Mouse (Mus musculus): ENCODE data around the gene 6030458C11Rik. TPM values are rescaled to one million over a fixed set of nuclear protein-coding genes. Genes with fewer than 3 reads are reported as not detected.
"Not testable (repeated sequence)": the region's sequence is repeated elsewhere in the genome, so short reads cannot be mapped to it uniquely, and the experiment has no call there.

Gene 6030458C11Rik
- polyA plus RNA-seq, 1 experiment from 2014 or later, result 39.9 TPM

DNA sequence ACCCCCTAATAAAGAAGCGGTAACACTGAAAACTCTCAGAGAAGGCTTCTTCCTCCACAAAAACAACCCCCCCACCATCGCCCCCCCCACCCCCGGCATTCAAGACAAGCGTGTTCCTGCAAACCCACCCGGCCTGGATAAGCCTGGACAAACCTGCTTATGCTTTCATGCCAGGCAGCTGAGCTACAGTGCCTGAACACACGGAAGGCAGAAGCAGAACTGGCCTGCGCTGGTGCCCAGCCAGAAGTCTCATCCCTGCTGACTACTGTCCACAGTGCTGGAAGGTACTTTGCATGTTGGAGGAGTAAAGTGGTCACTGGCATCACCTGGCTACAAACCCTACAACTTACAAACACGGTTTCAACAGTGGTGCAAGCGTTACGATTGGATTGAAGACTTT lies 17.4 kb downstream of the 6030458C11Rik start:
- Histone ChIP-seq H3K9ac (no peak overlapping the region), H3K36me3 (peaks cover 49% of the 10 kb centered on the region), H3K27me3 (no peaks in the 10 kb centered on the region), H3K4me2 (replicated peaks) (no peak overlapping the region), H3K27ac (no peak overlapping the region), H3K4me3 (no peak overlapping the region), H3K4me1 (no peaks in the 10 kb centered on the region), H3K9me3 (replicated peaks) (no peaks in the 10 kb centered on the region)
- 96% methylated on average over 10 of the region's 10 CpGs for WGBS
- ATAC-seq (ENCODE audit: low FRiP score), result no peak

DNA sequence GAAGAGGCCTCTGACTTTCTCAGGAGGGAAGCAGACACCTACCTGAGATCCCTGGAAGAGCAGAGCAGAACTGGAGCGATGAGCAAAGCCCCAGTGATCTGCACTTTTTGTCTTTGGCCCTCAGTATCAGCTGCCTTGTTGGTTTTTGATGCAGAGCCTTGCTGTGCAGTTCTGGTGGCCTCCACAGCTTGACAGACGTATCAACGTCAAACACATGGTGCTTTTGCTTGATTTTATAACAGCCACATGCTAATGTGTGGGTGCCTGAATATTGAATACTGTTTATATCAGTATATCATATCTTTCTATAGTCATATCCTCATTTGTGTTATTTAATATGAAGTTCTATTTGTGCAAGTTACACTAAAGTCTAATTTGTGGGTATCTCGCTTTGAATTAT lies 19.4 kb downstream of the 6030458C11Rik start:
- H3K4me3 ChIP-seq, result no peak overlapping the region
- WGBS, result 83% methylated on average over 4 of the region's 4 CpGs
- ATAC-seq (ENCODE audit: low FRiP score), result no peak
- no peak overlapping the region for H3K9ac ChIP-seq
- H3K27me3 ChIP-seq, result no peaks in the 10 kb centered on the region
- H3K4me1 ChIP-seq, result no peaks in the 10 kb centered on the region
- no peaks in the 10 kb centered on the region for H3K9me3 ChIP-seq (replicated peaks)
- peaks cover 29% of the 10 kb centered on the region for H3K36me3 ChIP-seq
- H3K4me2 ChIP-seq (replicated peaks), result no peak overlapping the region
- no peak overlapping the region for H3K27ac ChIP-seq

DNA sequence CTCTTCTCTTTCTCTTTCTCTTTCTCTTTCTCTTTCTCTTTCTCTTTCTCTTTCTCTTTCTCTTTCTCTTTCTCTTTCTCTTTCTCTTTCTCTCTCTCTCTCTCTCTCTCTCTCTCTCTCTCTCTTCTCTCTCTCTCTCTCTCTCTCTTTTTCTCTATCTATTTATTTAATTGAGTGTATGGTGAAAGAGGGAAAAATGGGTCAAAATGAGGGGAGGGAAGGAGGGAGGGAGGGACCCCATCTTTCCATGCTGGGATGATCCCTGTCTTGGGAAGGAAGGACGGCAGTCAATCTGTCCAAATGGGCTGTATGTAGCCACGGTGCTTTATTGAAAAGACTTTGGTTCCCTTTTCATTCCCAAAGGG lies 23.3 kb downstream of the 6030458C11Rik start:
- H3K4me2 ChIP-seq (replicated peaks); H3K36me3 ChIP-seq; ATAC-seq (ENCODE audit: low FRiP score): not testable (repeated sequence)

DNA sequence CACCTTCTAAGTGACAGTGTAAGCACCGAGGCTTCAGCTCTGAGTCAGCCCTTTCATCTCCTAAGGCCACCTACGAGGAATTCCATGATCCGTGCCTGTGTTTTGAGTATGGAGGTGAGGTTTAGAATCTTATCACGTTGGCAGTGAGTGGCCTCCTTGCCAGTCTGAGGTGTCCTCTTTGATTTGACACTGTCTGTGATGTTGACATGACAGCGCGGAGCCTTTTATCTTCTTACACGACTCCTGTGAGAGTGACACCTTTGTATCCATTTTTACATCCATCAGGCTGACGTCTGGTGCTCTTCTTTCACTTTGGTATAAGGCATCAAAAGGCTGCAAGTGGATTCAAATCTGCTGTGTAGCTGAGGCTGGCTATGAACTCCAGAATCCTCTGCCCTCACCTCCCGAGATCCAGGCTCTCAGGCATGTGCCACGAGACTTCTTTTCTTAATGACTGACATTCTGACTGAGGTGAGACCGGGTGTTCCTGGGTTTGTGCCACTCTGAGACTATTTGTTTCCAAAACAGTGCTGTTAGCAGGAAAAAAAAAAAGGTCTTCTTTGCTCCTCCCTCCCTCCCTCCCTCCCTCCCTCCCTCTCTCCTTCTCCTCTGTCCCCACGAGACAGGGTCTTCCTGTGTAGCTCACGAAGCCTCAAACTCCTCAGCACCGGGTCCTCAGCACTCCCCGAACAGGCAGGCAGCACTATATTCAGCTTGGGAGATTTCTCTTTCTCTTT lies 23.9 kb downstream of the 6030458C11Rik start:
- Histone ChIP-seq H3K36me3 (no peaks in the 10 kb centered on the region), H3K9me3 (replicated peaks) (no peaks in the 10 kb centered on the region), H3K4me2 (replicated peaks) (no peak overlapping the region), H3K27me3 (no peaks in the 10 kb centered on the region), H3K4me3 (no peak overlapping the region), H3K9ac (no peak overlapping the region), H3K4me1 (no peaks in the 10 kb centered on the region), H3K27ac (no peak overlapping the region)
- ATAC-seq (ENCODE audit: low FRiP score), result no peak
- WGBS, result 56% methylated on average over 15 of the region's 15 CpGs

More for the DNA sequence above, 23.3 kb downstream of the 6030458C11Rik start:
- H3K9ac ChIP-seq; H3K9me3 ChIP-seq (replicated peaks); H3K27me3 ChIP-seq; H3K4me3 ChIP-seq; H3K4me1 ChIP-seq; H3K27ac ChIP-seq: not testable (repeated sequence)
- WGBS, result 85% methylated on average over 2 of the region's 2 CpGs

DNA sequence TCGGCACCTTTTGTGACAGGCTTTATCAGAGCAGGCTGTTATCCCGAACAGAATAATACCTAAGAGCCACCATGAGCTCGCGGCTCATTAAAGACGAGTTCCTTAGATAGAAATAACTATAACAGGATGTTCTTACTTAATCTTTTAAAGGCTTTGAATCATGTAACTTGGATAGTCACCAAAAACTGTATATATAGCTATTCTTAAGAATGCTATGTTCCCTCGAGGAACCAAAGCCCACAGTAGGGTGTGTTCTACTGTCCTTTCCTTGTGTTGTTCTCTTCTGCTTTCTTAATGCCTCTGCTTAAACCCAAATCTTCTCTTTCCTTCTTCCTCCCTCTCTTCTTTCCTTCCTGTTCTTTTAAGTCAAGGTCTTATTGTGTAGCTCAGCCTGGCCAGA lies 26.4 kb downstream of the 6030458C11Rik start:
- H3K4me3 ChIP-seq, result no peak overlapping the region
- ATAC-seq (ENCODE audit: low FRiP score), result no peak
- WGBS, result 84% methylated on average over 6 of the region's 6 CpGs

DNA sequence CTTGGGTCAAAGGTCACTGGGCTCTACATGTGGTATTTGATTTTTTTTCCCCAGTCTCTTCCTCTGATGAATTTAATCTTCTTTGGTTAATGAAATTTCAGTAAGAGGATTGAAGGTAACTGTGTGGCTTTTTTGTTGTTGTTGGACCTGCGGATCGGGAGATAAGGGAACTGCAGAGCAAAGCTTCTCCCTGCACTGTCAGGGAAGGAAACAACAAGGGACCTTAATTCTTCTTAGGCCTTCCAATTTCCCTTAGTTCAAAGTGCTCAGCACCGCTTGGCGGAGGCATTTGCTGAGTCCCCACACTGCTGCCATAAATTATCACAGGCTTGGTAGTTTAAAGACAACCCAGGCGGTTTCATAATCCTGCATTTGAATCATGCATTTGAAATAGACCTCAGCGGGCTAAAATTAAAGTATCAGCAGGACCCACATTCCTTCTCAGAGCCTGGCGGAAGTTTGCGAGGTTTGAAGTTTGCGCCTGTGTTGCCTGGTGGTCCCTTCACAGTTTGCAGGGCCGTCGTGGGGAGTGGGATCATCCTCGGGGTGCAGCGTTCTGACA lies 28.5 kb downstream of the 6030458C11Rik start:
- no peak overlapping the region for H3K27ac ChIP-seq
- 54% methylated on average over 13 of the region's 13 CpGs for WGBS

More for the DNA sequence above, 26.4 kb downstream of the 6030458C11Rik start:
- H3K9me3 ChIP-seq (replicated peaks), result no peaks in the 10 kb centered on the region
- H3K4me2 ChIP-seq (replicated peaks), result no peak overlapping the region
- no peaks in the 10 kb centered on the region for H3K27me3 ChIP-seq
- no peaks in the 10 kb centered on the region for H3K4me1 ChIP-seq
- H3K36me3 ChIP-seq, result no peaks in the 10 kb centered on the region
- H3K9ac ChIP-seq, result no peak overlapping the region
- no peak overlapping the region for H3K27ac ChIP-seq

DNA sequence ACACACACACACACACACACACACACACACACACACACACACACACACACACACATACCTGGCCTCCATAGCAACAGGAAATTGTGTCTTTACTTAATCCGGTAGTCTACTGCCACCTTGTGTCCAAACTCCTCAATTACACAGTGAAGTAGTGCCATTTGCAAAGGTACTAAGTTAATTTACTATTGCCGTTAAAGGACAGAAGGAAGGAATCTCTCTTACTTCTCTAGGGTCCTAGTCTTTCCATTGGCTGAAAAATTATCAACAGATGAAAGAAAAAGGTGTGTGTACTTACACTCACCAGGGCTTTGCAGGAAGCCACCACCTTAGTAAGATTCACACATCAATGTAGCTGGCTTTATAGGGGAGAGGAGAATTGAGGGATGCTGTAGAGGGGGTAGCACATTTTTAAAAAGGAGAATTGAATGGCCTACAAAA lies 29.0 kb downstream of the 6030458C11Rik start:
- Histone ChIP-seq H3K4me3 (no peak overlapping the region), H3K36me3 (no peaks in the 10 kb centered on the region), H3K27me3 (no peaks in the 10 kb centered on the region), H3K9ac (no peak overlapping the region), H3K27ac (no peak overlapping the region), H3K4me1 (no peaks in the 10 kb centered on the region), H3K9me3 (replicated peaks) (no peaks in the 10 kb centered on the region), H3K4me2 (replicated peaks) (no peak overlapping the region)
- no peak for ATAC-seq (ENCODE audit: low FRiP score)
- WGBS, result 5% methylated on average over 2 of the region's 2 CpGs

More for the DNA sequence above, 28.5 kb downstream of the 6030458C11Rik start:
- no peak overlapping the region for H3K4me3 ChIP-seq
- no peaks in the 10 kb centered on the region for H3K36me3 ChIP-seq
- no peak overlapping the region for H3K4me2 ChIP-seq (replicated peaks)
- no peaks in the 10 kb centered on the region for H3K27me3 ChIP-seq
- H3K4me1 ChIP-seq, result no peaks in the 10 kb centered on the region
- H3K9ac ChIP-seq, result no peak overlapping the region
- H3K9me3 ChIP-seq (replicated peaks), result no peaks in the 10 kb centered on the region
- ATAC-seq (ENCODE audit: low FRiP score), result no peak

DNA sequence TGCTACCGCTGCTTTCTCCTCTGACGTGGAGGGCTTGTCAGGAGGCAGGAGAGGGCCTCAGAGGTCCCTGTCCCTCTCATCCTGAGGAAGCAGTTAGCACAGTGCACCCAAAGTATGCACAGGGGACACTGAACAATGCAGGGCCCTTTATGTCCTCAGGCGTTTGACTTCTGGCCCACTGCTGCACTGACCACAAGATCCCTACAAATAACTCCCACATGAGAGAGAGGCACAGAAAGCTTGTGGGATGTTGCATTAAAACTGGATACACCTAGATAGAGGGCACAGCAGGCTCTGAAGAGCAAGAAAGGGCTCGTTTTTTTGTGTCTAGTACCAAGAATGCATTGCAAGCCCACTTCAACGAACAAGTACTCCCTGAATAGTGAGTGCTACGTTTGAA lies 30.1 kb downstream of the 6030458C11Rik start:
- Histone ChIP-seq H3K9ac (no peak overlapping the region), H3K4me2 (replicated peaks) (no peak overlapping the region), H3K27ac (no peak overlapping the region), H3K9me3 (replicated peaks) (no peaks in the 10 kb centered on the region), H3K27me3 (no peaks in the 10 kb centered on the region), H3K4me1 (peaks cover 4% of the 10 kb centered on the region; the same call in 1 of the 2 replicates), H3K36me3 (no peaks in the 10 kb centered on the region), H3K4me3 (no peak overlapping the region)
- WGBS, result 62% methylated on average over 6 of the region's 6 CpGs
- ATAC-seq (ENCODE audit: low FRiP score), result no peak

DNA sequence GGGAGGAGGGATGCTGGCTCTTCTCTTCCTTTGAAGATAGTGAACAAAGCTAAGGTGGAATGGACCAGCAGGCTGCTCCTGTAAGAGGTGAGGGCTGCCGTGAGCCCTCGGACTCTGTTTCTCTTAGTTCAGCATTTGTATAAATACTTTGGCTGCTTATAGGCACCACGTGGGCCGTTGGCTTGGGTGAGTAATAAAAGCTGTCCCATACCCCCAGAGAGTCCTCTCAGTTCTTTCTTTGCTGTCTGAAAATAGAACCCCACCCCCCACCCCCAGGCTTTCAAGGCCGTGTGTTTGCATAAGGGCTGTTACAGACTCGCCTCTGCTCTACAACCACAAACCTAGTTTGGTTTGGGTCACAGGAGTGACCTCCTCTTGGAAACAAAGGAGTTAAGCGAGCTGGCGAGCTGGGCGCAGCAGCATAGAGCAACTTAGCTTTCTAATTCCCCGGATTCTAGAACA lies 35.0 kb downstream of the 6030458C11Rik start:
- 22% methylated on average over 10 of the region's 10 CpGs for WGBS
- Histone ChIP-seq H3K9me3 (replicated peaks) (no peaks in the 10 kb centered on the region), H3K4me1 (peaks cover 4% of the 10 kb centered on the region; the same call in 1 of the 2 replicates), H3K36me3 (no peaks in the 10 kb centered on the region), H3K27me3 (no peaks in the 10 kb centered on the region), H3K4me3 (no peak overlapping the region), H3K9ac (no peak overlapping the region), H3K27ac (no peak overlapping the region), H3K4me2 (replicated peaks) (no peak overlapping the region)
- no peak for ATAC-seq (ENCODE audit: low FRiP score)

DNA sequence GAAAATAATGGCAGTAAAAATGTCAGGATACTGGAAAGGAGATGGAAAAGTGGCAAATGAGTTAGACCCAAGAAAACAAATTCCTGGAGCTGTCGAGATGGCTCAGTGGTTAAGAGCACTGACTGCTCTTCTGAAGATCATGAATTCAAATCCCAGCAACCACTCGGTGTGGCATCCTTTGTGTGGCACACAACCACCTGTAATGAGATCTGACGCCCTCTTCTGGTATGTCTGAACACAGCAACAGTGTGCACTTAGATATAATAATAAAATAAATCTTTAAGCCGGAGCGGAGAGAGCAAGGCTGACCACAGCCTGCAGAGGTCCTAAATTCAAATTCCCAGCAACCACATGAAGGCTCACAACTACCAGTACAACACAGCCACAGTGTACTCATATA lies 35.9 kb downstream of the 6030458C11Rik start:
- Histone ChIP-seq H3K36me3 (no peaks in the 10 kb centered on the region), H3K4me3 (no peak overlapping the region), H3K27ac (no peak overlapping the region), H3K4me1 (peaks cover 4% of the 10 kb centered on the region; the same call in 1 of the 2 replicates), H3K27me3 (no peaks in the 10 kb centered on the region), H3K9ac (no peak overlapping the region), H3K4me2 (replicated peaks) (no peak overlapping the region), H3K9me3 (replicated peaks) (no peaks in the 10 kb centered on the region)
- ATAC-seq (ENCODE audit: low FRiP score), result no peak
- WGBS, result 85% methylated on average over 5 of the region's 5 CpGs

DNA sequence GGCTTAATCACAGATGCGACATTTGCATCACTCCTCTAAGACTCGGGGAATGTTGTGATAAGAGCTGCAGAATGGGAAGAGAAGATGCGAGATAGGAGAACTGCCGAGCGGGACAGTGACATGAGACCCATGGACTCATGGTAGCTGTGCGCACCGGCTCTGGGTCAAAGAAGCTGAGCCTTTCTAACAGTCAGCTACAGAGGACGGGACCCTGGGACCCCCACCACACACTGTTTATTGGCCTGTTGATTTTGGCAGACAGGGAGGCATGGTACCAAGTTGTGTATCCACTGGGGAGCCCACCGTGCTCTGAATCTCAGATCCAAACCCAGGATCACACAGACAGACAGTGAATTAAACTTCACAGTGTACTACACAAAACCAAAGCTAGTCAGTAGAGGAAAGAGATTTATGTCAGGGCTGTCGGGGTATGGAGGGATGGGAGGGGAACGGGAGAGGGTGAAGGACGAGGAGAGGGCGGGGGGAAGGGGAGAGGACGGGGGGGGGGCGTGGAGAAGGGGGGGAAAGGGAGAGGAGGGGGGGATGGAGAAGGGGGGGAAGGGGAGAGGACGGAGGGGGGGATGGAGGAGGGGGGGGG lies 42.6 kb downstream of the 6030458C11Rik start:
- H3K4me3 ChIP-seq, result no peak overlapping the region
- H3K27ac ChIP-seq, result no peak overlapping the region
- H3K9ac ChIP-seq, result no peak overlapping the region
- no peak overlapping the region for H3K4me2 ChIP-seq (replicated peaks)
- no peaks in the 10 kb centered on the region for H3K9me3 ChIP-seq (replicated peaks)
- WGBS, result 81% methylated on average over 12 of the region's 16 CpGs
- no peak for ATAC-seq (ENCODE audit: low FRiP score)
- H3K36me3 ChIP-seq, result no peaks in the 10 kb centered on the region
- H3K4me1 ChIP-seq, result no peaks in the 10 kb centered on the region
- H3K27me3 ChIP-seq, result no peaks in the 10 kb centered on the region

DNA sequence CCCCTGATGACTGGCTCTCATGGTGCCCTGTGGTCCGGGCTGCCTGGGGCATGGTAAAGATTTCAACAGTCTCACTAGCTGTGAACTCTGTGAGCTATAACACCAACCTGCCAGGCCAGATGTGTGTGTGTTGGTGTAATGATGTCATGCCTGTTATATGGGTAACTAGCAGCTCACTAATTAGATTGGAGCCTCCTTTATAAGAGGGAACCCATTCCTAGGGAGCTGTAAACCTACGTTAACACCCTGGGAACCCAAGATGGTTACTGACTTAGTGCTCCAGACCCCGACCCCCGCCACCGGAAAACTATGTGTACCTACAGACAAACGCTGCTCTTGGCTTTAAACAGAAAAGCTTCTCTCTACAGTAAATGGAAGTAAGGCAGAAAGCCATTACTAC lies 43.2 kb downstream of the 6030458C11Rik start:
- H3K4me2 ChIP-seq (replicated peaks), result no peak overlapping the region
- H3K4me3 ChIP-seq, result no peak overlapping the region
- 86% methylated on average over 6 of the region's 6 CpGs for WGBS
- H3K9me3 ChIP-seq (replicated peaks), result 0 out of 2 replicates have a peak, but pooled peaks cover 3% of the 10 kb centered on the region
- H3K4me1 ChIP-seq, result no peaks in the 10 kb centered on the region
- ATAC-seq (ENCODE audit: low FRiP score), result no peak
- H3K27me3 ChIP-seq, result no peaks in the 10 kb centered on the region
- no peaks in the 10 kb centered on the region for H3K36me3 ChIP-seq
- H3K9ac ChIP-seq, result no peak overlapping the region
- H3K27ac ChIP-seq, result no peak overlapping the region
